Mouse (Mus musculus): ENCODE measurements at regions not wholly inside any gene's neighbourhood (a gene's known extent, or its start where the extent isn't known, plus 50 kb on each side); places are given as distances from the start of the nearest gene placed in this dataset.

GRCm38 (mm10) chr15:60632789-60633456, 220.7 kb downstream of the Fam84b start:
- no peak for DNase-seq (ENCODE audit: extremely low spot score, low spot score)

- DNase-seq (ENCODE audit: extremely low spot score, low spot score): no peak
Observed at GRCm38 (mm10) chr15:60630756-60631402, 222.7 kb downstream of the Fam84b start.

- no peak for DNase-seq (ENCODE audit: extremely low spot score, low spot score)
Observed at GRCm38 (mm10) chr15:60618801-60619200, 234.8 kb downstream of the Fam84b start.

- no peak for DNase-seq (ENCODE audit: extremely low spot score, low spot score)
Observed at GRCm38 (mm10) chr15:60617371-60617770, 236.2 kb downstream of the Fam84b start.

- DNase-seq (ENCODE audit: extremely low spot score, low spot score): no peak
Observed at GRCm38 (mm10) chr15:60601885-60602284, 251.7 kb downstream of the Fam84b start.

GRCm38 (mm10) chr15:60577084-60577483, 276.5 kb downstream of the Fam84b start:
- no peak for DNase-seq (ENCODE audit: extremely low spot score, low spot score)

GRCm38 (mm10) chr15:60566267-60566666, 287.3 kb downstream of the Fam84b start:
- DNase-seq (ENCODE audit: extremely low spot score, low spot score): no peak

- DNase-seq (ENCODE audit: extremely low spot score, low spot score): no peak
Observed at GRCm38 (mm10) chr15:60565017-60565416, 288.6 kb downstream of the Fam84b start.

- DNase-seq (ENCODE audit: extremely low spot score, low spot score): no peak
Observed at GRCm38 (mm10) chr15:60560641-60561040, 292.9 kb downstream of the Fam84b start.

- DNase-seq (ENCODE audit: extremely low spot score, low spot score): no peak
Observed at GRCm38 (mm10) chr15:60555691-60556090, 297.9 kb downstream of the Fam84b start.

- DNase-seq (ENCODE audit: extremely low spot score, low spot score): no peak
Observed at GRCm38 (mm10) chr15:60554587-60554986, 299.0 kb downstream of the Fam84b start.

GRCm38 (mm10) chr15:60548045-60548444, 305.5 kb downstream of the Fam84b start:
- DNase-seq (ENCODE audit: extremely low spot score, low spot score): no peak

GRCm38 (mm10) chr15:60537191-60537590, 316.4 kb downstream of the Fam84b start:
- DNase-seq (ENCODE audit: extremely low spot score, low spot score): no peak

GRCm38 (mm10) chr15:60534701-60535100, 318.9 kb downstream of the Fam84b start:
- DNase-seq (ENCODE audit: extremely low spot score, low spot score): no peak

GRCm38 (mm10) chr15:60516810-60517209, 336.8 kb downstream of the Fam84b start:
- no peak for DNase-seq (ENCODE audit: extremely low spot score, low spot score)

GRCm38 (mm10) chr15:60476755-60477310, 376.7 kb downstream of the Fam84b start:
- no peak for DNase-seq (ENCODE audit: extremely low spot score, low spot score)

- no peak for DNase-seq (ENCODE audit: extremely low spot score, low spot score)
Observed at GRCm38 (mm10) chr15:60475086-60475485, 378.5 kb downstream of the Fam84b start.

GRCm38 (mm10) chr15:60431916-60432315, 415.5 kb upstream of the 4933412E24Rik start:
- no peak for DNase-seq (ENCODE audit: extremely low spot score, low spot score)

GRCm38 (mm10) chr15:60419081-60419480, 402.7 kb upstream of the 4933412E24Rik start:
- no peak for DNase-seq (ENCODE audit: extremely low spot score, low spot score)

- DNase-seq (ENCODE audit: extremely low spot score, low spot score): no peak
Observed at GRCm38 (mm10) chr15:60392267-60392666, 375.9 kb upstream of the 4933412E24Rik start.

GRCm38 (mm10) chr15:60390336-60390735, 373.9 kb upstream of the 4933412E24Rik start:
- no peak for DNase-seq (ENCODE audit: extremely low spot score, low spot score)

GRCm38 (mm10) chr15:60387962-60388361, 371.5 kb upstream of the 4933412E24Rik start:
- no peak for DNase-seq (ENCODE audit: extremely low spot score, low spot score)
